Mouse (Mus musculus) leukemia stem cell, adult 10-12 weeks (primary cell): ENCODE measurements around the gene Lce1a2. TPM values are rescaled to one million over a fixed set of nuclear protein-coding genes. Genes with fewer than 3 reads are reported as not detected.

Experiments used
- polyA plus RNA-seq: library from polyadenylated mRNA; stranded (reverse); fragments of >175 nt; gene quantifications from 2 replicates; pipeline ENCODE4 v1.2.3, GENCODE M21; 2012; ENCODE audit warnings: low replicate concordance

The Lce1a2 gene
- polyA plus RNA-seq = not detected in 2 replicates

GRCm38 (mm10) chr3:92670215-92670614 lies at the start of gene Lce1a2:
Gene Lce1a2, minus strand, starts transcription at chr3:92670315.

GRCm38 (mm10) chr3:92708974-92709373 lies 38.9 kb upstream of the Lce1a2 start, which contains the start of gene Lce1e:
Gene Lce1e, minus strand, starts transcription at chr3:92709074.

GRCm38 (mm10) chr3:92687110-92687509 lies 17.0 kb upstream of the Lce1a2 start, which contains the start of gene Lce1d:
Gene Lce1d, minus strand, starts transcription at chr3:92687210.

GRCm38 (mm10) chr3:92678947-92679346 lies 8.8 kb upstream of the Lce1a2 start, which contains the start of gene Lce1c:
Gene Lce1c, plus strand, starts transcription at chr3:92679247.

GRCm38 (mm10) chr3:92656826-92657225 lies 13.3 kb downstream of the Lce1a2 start, which contains the start of gene Lce1b:
Gene Lce1b, minus strand, starts transcription at chr3:92656926.

GRCm38 (mm10) chr3:92648207-92648606 lies 21.9 kb downstream of the Lce1a2 start, which contains the start of gene Lce1a1:
Gene Lce1a1, minus strand, starts transcription at chr3:92648307.

GRCm38 (mm10) chr3:92621560-92621959 lies 48.6 kb downstream of the Lce1a2 start, which contains the start of gene Lce6a:
Gene Lce6a, minus strand, starts transcription at chr3:92621660.

Other genes with a start within 250 kb of the Lce1a2 start
- 16.3 and 26.7 TPM in 2 replicates for gene Gm9774, start 240.9 kb downstream of the Lce1a2 start, polyA plus RNA-seq
- not detected in 2 replicates for gene Sprr2k, start 237.7 kb downstream of the Lce1a2 start, polyA plus RNA-seq
- not detected in 2 replicates for gene Sprr1b, start 231.5 kb downstream of the Lce1a2 start, polyA plus RNA-seq
- not detected in 2 replicates for gene Sprr3, start 211.6 kb downstream of the Lce1a2 start, polyA plus RNA-seq
- gene Sprr1a, start 184.4 kb downstream of the Lce1a2 start, polyA plus RNA-seq = not detected in 2 replicates
- not detected in 2 replicates for gene Sprr4, start 169.8 kb downstream of the Lce1a2 start, polyA plus RNA-seq
- gene 2310046K23Rik, start 135.8 kb downstream of the Lce1a2 start, polyA plus RNA-seq = not detected in 2 replicates
- not detected in 2 replicates for gene Ivl, start 96.6 kb downstream of the Lce1a2 start, polyA plus RNA-seq
- gene Smcp, start 81.3 kb downstream of the Lce1a2 start, polyA plus RNA-seq = not detected in 2 replicates
- gene 2210017I01Rik, start 62.8 kb downstream of the Lce1a2 start, polyA plus RNA-seq = not detected in 2 replicates
- gene Lce6a, start 48.7 kb downstream of the Lce1a2 start, polyA plus RNA-seq = not detected in 2 replicates
- gene Lce1a1, start 22.0 kb downstream of the Lce1a2 start, polyA plus RNA-seq = not detected in 2 replicates
- not detected in 2 replicates for gene Lce1b, start 13.4 kb downstream of the Lce1a2 start, polyA plus RNA-seq
- not detected in 2 replicates for gene Lce1c, start 8.9 kb upstream of the Lce1a2 start, polyA plus RNA-seq
- gene Lce1d, start 16.9 kb upstream of the Lce1a2 start, polyA plus RNA-seq = not detected in 2 replicates
- not detected in 2 replicates for gene Lce1e, start 38.8 kb upstream of the Lce1a2 start, polyA plus RNA-seq
- gene Lce1f, start 50.0 kb upstream of the Lce1a2 start, polyA plus RNA-seq = not detected in 2 replicates
- gene Gm38119, start 68.8 kb upstream of the Lce1a2 start, polyA plus RNA-seq = not detected in 2 replicates
- gene Lce1g, start 82.0 kb upstream of the Lce1a2 start, polyA plus RNA-seq = not detected in 2 replicates
- not detected in 2 replicates for gene Lce1h, start 94.8 kb upstream of the Lce1a2 start, polyA plus RNA-seq
- not detected in 2 replicates for gene Lce1i, start 108.6 kb upstream of the Lce1a2 start, polyA plus RNA-seq
- not detected in 2 replicates for gene Lce1j, start 120.2 kb upstream of the Lce1a2 start, polyA plus RNA-seq
- not detected in 2 replicates for gene Lce1k, start 137.6 kb upstream of the Lce1a2 start, polyA plus RNA-seq
- gene Kprp, start 156.9 kb upstream of the Lce1a2 start, polyA plus RNA-seq = not detected in 2 replicates
- gene Lce1l, start 181.0 kb upstream of the Lce1a2 start, polyA plus RNA-seq = not detected in 2 replicates
- not detected in 2 replicates for gene 2310050C09Rik, start 199.9 kb upstream of the Lce1a2 start, polyA plus RNA-seq